Mouse (Mus musculus) intestine, embryonic 14.5 days (tissue): Measurements from ENCODE around the gene Pmel. TPM values are rescaled to one million over a fixed set of nuclear protein-coding genes. Genes with fewer than 3 reads are reported as not detected.

Source experiments
- ATAC-seq: fragments of 200-750 bp; cut with Nextera tagmentation; replicated peaks from 2 replicates; pipeline ENCODE4 v1.8.0; 2017; ENCODE audit warnings: low read depth, moderate number of reproducible peaks, moderate TSS enrichment, moderate library complexity; ENCODE audit not compliant: low FRiP score, low TSS enrichment
- DNase-seq: peaks from one replicate; pipeline ENCODE4 v3.0.0-alpha.2; 2018; ENCODE audit warnings: low spot score
- H3K27ac ChIP-seq: fragments of 300-500 bp; sonication (generic); 2 replicates; pipeline ENCODE4 v1.5.1; 2014; ENCODE audit warnings: low read depth, mild to moderate bottlenecking, control low read depth
- H3K27me3 ChIP-seq: fragments of 300-500 bp; sonication (generic); replicated peaks from 2 replicates; pipeline ENCODE4 v1.6.1; 2014; ENCODE audit warnings: low read length, control low read depth; ENCODE audit not compliant: control insufficient read depth, insufficient read depth
- H3K36me3 ChIP-seq: fragments of 300-500 bp; sonication (generic); 2 replicates; pipeline ENCODE4 v1.6.1; 2014; ENCODE audit warnings: low read length, control low read depth; ENCODE audit not compliant: control insufficient read depth, insufficient read depth
- H3K4me1 ChIP-seq: fragments of 300-500 bp; sonication (generic); replicated peaks from 2 replicates; pipeline ENCODE4 v1.6.1; 2014; ENCODE audit warnings: low read length, control low read depth, mixed read lengths; ENCODE audit not compliant: control insufficient read depth, insufficient read depth
- H3K4me2 ChIP-seq: fragments of 300-500 bp; sonication (generic); 2 replicates; pipeline ENCODE4 v1.6.1; 2014; ENCODE audit warnings: low read length
- H3K4me3 ChIP-seq: fragments of 300-500 bp; sonication (generic); 2 replicates; pipeline ENCODE4 v1.5.1; 2014; ENCODE audit warnings: low read depth, low read length, control low read depth, mixed read lengths
- H3K9ac ChIP-seq: fragments of 300-500 bp; sonication (generic); 2 replicates; pipeline ENCODE4 v1.6.1; 2014; ENCODE audit warnings: mild to moderate bottlenecking, low read length
- H3K9me3 ChIP-seq: fragments of 300-500 bp; sonication (generic); 2 replicates; pipeline ENCODE4 v1.6.1; 2016; ENCODE audit warnings: low read length, control low read depth; ENCODE audit not compliant: control insufficient read depth
- WGBS: fragments of 180-500 bp; shearing (Covaris S2); extraction: QIAGEN DNeasy Blood & Tissue Kit; methylation state at CpG from one replicate; pipeline ENCODE4 v1.1.7; 2014; 5-methylcytosine and 5-hydroxymethylcytosine counted together
- polyA plus RNA-seq: library from polyadenylated mRNA; unstranded; fragments of >200 nt; fragmentation: Nextera tagmentation; extraction: Ambion mirVana; gene quantifications from 2 replicates; pipeline ENCODE4 v1.2.1, GENCODE M21; 2014

The Pmel gene
- polyA plus RNA-seq, 1 experiment from 2014 or later = 1.2 TPM

DNA sequence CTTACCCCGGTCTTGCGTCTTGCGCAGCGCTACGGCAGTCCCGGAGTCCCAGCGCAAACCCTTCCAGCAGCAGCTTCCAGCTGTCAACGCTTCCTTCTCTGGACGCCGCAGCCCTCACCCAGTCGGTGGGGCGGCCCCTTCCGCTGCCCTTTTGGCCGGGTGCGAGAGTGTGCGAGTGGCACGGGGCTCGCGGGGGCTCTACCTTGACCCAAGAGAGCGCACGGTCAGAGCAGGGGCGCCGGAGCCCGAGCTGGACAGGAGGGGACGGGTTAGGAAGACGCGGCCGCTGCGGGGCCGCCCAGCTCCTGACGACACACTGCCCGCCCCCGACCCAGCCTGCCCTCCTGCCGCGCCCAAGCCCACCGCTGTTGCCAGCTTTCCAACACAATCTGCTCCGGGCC is 39.8 kb downstream of the Pmel start:
- no peaks in the 10 kb centered on the region for H3K9me3 ChIP-seq
- H3K4me2 ChIP-seq = peak overlapping the region; percentile 96
- H3K4me3 ChIP-seq = peak overlapping the region; percentile 62
- no peaks in the 10 kb centered on the region; the same call in none of the 2 replicates for H3K4me1 ChIP-seq
- H3K27me3 ChIP-seq = peaks cover 10% of the 10 kb centered on the region
- no peaks in the 10 kb centered on the region for H3K36me3 ChIP-seq
- peak; percentile 85 for DNase-seq
- peak overlapping the region; percentile 63 for H3K9ac ChIP-seq
- under 1% methylated on average over 30 of the region's 37 CpGs for WGBS
- 0 out of 2 replicates have a peak, but pooled peaks have one; percentile 29 for ATAC-seq
- no peak overlapping the region for H3K27ac ChIP-seq

DNA sequence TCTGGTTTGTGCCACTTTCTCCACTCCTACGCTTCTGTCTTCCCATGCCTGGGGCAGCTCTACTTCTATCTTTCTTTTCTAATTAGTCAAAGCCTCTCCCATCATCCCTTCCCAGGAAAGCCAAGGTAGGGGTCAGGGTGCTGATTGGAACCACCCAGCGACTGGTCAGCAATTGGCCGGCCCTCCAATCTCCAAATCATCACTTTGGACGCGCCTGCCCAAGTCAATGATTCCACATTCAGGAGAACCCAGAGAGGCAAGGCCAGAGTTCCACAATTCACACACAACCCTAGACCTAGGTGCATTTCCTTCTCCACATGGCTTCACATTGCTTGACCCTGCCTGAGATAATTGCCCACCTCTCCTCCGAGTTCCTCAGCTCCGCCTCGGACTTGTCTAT is 40.2 kb downstream of the Pmel start:
- Histone ChIP-seq H3K27me3 (peaks cover 10% of the 10 kb centered on the region), H3K9ac (peak overlapping the region; percentile 63), H3K27ac (no peak overlapping the region), H3K4me1 (no peaks in the 10 kb centered on the region; the same call in none of the 2 replicates), H3K36me3 (no peaks in the 10 kb centered on the region), H3K4me3 (peak overlapping the region; percentile 62), H3K9me3 (no peaks in the 10 kb centered on the region), H3K4me2 (peak overlapping the region; percentile 96)
- ATAC-seq = no peak
- 33% methylated on average over 8 of the region's 8 CpGs for WGBS
- peak; percentile 64 for DNase-seq

DNA sequence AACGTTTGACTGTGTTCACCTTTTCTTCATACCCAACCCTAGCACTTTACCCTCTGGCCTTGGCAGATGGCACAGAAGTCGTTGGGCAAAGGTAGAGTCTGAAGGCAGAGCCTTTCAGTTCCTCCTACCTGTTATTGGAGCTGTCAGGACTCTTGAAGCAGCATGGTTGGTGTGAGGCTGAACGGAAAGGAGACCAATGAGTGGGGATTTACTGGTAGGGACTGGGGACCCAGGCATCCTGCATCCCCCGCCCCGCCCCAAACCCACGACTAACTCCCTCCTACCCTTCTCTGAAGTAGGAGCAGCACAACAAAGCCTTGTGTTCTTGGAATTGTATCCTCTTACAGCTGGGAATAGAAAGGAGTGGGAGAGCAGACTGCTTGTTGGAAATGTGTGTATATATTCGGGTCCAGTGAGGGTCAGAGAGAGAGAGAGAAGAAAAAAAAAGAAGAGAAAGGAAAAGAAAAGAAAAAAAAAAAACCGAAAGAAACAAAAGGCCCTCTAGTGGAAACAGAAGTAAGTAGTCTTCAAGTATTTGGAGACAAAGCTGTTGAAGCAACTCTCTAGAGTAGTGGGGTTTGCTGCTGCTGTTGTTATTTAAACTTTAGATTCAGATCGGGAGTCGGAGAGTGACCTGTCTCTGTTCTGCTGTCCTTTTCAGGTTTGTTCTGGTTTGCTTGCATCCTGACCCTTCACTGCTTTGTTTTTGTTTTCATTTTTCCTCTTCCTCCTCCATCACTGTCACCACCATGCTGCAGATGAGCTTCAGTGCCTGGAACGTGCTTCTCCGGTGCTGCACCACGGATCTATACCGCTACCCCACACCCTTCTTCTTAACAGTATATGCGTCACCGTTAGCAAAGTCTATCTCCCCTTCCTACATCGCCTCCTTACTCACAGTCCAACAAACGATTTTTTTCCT is 40.9 kb downstream of the Pmel start, which contains the start of gene Dgka:
Dgka (minus strand) TSS at position 176 of the 922 bp plus-strand sequence.
- 21% methylated on average over 18 of the region's 18 CpGs for WGBS
- H3K36me3 ChIP-seq = no peaks in the 10 kb centered on the region
- H3K9me3 ChIP-seq = no peaks in the 10 kb centered on the region
- peaks cover 10% of the 10 kb centered on the region for H3K27me3 ChIP-seq
- ATAC-seq (no peak), DNase-seq (peak; percentile 65)
- peak within 1 kb of the TSS; percentile 63 for H3K9ac ChIP-seq
- H3K4me3 ChIP-seq = peak within 1 kb of the TSS; percentile 62
- peaks cover 1% of the 10 kb centered on the region for H3K4me1 ChIP-seq
- H3K4me2 ChIP-seq = peak within 1 kb of the TSS; percentile 96
- no peak within 1 kb of the TSS for H3K27ac ChIP-seq

DNA sequence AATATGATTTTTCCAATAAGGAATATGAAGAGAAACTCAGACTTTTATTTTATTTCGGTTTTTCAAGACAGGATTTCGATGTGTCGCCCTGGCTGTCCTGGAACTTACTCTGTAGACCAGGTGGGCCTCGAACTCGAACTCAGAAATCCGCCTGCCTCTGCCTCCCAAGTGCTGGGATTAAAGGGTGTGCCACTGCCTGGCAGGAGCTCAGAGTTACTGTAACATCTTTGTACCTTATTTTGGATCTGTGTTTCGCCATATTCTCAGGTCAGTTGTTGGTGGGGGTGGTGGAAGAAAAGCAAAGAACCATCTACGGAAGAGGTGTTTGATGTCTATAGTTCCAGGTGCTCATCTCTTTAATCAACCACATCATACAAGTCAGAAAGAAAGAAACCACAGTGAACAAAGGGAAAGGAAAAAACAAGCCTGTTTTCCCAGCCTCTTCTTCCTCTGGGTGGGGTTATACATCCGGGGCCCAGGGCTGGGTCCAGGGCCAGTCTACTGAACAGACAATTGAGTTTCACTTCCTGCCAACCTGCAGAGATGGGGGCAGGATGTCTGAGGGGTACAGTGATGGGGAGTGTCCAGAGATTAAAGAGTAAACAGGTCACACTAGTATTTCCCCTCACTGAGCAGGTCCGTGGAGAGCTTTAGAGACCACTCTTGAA is 42.1 kb downstream of the Pmel start:
- WGBS = 92% methylated on average over 10 of the region's 10 CpGs
- H3K4me2 ChIP-seq = no peak overlapping the region
- H3K9me3 ChIP-seq = no peaks in the 10 kb centered on the region
- H3K27ac ChIP-seq = no peak overlapping the region
- H3K9ac ChIP-seq = no peak overlapping the region
- H3K4me3 ChIP-seq = no peak overlapping the region
- H3K4me1 ChIP-seq = peaks cover 4% of the 10 kb centered on the region
- H3K27me3 ChIP-seq = peaks cover 10% of the 10 kb centered on the region
- ATAC-seq (no peak), DNase-seq (no peak)
- no peaks in the 10 kb centered on the region for H3K36me3 ChIP-seq

DNA sequence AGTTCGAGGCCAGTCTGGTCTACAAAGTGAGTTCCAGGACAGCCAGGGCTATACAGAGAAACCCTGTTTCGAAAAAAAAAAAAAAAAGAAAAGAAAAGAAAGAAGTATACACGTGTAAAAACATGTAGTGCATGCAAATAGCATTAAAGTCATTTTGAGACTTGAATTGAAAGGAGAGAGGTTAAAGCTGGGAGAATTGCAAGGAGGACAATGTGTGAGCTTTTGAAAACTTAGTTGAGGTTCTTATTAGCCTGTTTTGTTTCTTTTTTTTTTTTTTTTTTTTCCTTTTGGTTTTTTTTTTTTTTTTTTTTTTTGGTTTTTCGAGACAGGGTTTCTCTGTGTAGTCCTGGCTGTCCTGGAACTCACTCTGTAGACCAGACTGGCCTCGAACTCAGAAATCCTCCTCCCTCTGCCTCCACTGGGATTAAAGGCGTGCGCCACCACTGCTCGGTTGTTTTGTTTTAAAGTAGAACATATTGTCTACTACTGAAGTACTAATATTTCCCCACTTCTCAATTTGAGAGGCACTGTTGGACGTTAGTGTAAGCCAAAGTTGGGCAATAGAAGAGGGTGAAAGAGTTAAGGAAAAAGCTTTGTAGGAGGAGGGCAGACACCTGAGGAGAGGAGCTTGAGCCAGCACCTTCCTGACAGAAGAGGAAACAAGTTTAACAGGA is 43.1 kb downstream of the Pmel start:
- peak overlapping the region; percentile 87 for H3K9ac ChIP-seq
- H3K4me2 ChIP-seq = peak overlapping the region; percentile 91
- DNase-seq = no peak
- H3K4me1 ChIP-seq = peaks cover 4% of the 10 kb centered on the region
- ATAC-seq = no peak
- WGBS = 40% methylated on average over 9 of the region's 9 CpGs
- H3K36me3 ChIP-seq = no peaks in the 10 kb centered on the region
- peak overlapping the region; percentile 83 for H3K4me3 ChIP-seq
- no peaks in the 10 kb centered on the region for H3K9me3 ChIP-seq
- H3K27ac ChIP-seq = peak overlapping the region; percentile 98
- H3K27me3 ChIP-seq = peaks cover 9% of the 10 kb centered on the region

DNA sequence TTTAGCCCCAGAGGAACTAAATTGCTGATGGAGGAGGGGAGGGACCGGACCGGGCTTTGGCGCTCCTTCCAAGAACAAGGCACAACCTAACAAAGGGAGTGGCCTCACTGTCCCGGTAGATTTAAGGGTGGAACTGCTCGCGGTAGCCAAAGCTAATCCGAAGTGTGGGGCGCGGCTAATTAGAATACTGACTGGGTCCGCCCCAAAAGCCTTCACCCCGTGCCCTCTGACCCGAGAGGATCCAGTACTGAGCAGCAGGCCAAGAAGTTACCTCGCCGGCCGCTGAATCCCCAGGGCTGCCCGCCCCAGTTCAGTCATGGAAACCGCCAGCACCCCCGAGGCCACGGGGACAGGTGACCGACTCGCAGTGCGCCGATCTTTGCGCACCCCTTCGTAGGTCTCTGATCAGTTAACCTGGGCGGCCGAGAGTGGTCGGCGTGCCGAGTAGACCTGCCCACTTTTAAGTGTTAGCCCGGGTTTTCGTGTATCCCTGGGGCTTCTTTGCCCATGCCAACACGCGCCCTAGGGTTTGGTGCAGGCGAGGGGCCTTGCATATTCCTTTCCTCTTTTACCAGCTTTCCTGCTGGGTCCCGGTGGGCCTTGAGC is 43.8 kb downstream of the Pmel start, which contains the start of gene Pym1:
Pym1 (plus strand) TSS at position 244 of the 606 bp plus-strand sequence.
- Histone ChIP-seq H3K36me3 (no peaks in the 10 kb centered on the region), H3K9me3 (no peaks in the 10 kb centered on the region), H3K4me2 (peak within 1 kb of the TSS; percentile 91), H3K27me3 (peaks cover 2% of the 10 kb centered on the region; the same call in 1 of the 2 replicates), H3K27ac (peak within 1 kb of the TSS; percentile 98), H3K9ac (peak within 1 kb of the TSS; percentile 87), H3K4me1 (peaks cover 4% of the 10 kb centered on the region), H3K4me3 (peak within 1 kb of the TSS; percentile 83)
- under 1% methylated on average over 36 of the region's 36 CpGs for WGBS
- peak; percentile 81 for ATAC-seq
- peak; percentile 87 for DNase-seq

DNA sequence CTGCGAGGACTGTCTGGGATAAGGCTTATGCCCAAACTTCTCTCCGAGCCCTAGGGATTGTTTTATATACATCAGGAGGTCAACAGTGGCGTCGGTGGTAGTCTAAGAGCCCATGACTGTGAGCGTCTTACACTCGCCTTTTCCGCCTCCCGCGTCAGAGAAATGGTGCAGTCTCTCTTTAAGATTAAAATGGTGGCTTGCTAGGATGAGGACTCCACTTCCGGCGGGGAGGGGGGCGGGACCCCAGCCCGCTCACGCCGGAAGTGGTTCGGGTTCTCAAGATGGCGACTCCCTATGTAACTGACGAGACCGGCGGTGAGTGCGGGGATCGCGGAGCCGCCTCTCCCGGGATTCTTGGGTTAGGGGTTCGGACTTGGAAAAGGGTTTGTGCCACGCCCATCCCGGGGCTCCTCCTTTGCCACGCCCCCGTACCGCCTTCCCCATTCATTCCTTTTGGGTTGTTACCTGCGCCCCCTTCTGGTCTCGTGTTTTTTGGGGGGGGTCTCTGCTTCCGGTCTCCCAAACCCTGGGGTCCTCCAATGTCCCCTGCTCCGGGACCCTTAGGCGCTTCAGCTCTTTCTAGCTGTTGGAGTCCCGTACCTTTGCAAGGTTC is 44.4 kb downstream of the Pmel start:
- Histone ChIP-seq H3K9ac (peak overlapping the region; percentile 87), H3K9me3 (no peaks in the 10 kb centered on the region), H3K27ac (peak overlapping the region; percentile 98), H3K4me1 (peaks cover 4% of the 10 kb centered on the region), H3K27me3 (no peaks in the 10 kb centered on the region), H3K4me3 (peak overlapping the region; percentile 83), H3K36me3 (peaks cover 2% of the 10 kb centered on the region; the same call in 1 of the 2 replicates), H3K4me2 (peak overlapping the region; percentile 91)
- DNase-seq (peak; percentile 94), ATAC-seq (peak; percentile 83)
- WGBS = under 1% methylated on average over 37 of the region's 37 CpGs
